Mouse (Mus musculus) midbrain, embryonic 15.5 days (tissue): Measurements from ENCODE around the gene Ajap1. TPM values are rescaled to one million over a fixed set of nuclear protein-coding genes. Genes with fewer than 3 reads are reported as not detected.

Experiments used
- ATAC-seq: fragments of 200-750 bp; cut with Nextera tagmentation; replicated peaks from 2 replicates; pipeline ENCODE4 v1.8.0; 2017; ENCODE audit warnings: moderate TSS enrichment
- H3K27ac ChIP-seq: fragments of 300-500 bp; sonication (generic); 2 replicates; pipeline ENCODE4 v1.5.1; 2015; ENCODE audit warnings: mild to moderate bottlenecking, inconsistent platforms
- H3K27me3 ChIP-seq: fragments of 300-500 bp; sonication (generic); replicated peaks from 2 replicates; pipeline ENCODE4 v1.6.1; 2015; ENCODE audit warnings: inconsistent platforms
- H3K36me3 ChIP-seq: fragments of 300-500 bp; sonication (generic); replicated peaks from 2 replicates; pipeline ENCODE4 v1.6.1; 2015; ENCODE audit warnings: inconsistent platforms
- H3K4me1 ChIP-seq: fragments of 300-500 bp; sonication (generic); 2 replicates; pipeline ENCODE4 v1.6.1; 2015; ENCODE audit warnings: inconsistent platforms
- H3K4me2 ChIP-seq: fragments of 300-500 bp; sonication (generic); 2 replicates; pipeline ENCODE4 v1.6.1; 2015; ENCODE audit warnings: inconsistent platforms, mild to moderate bottlenecking, moderate library complexity
- H3K4me3 ChIP-seq: fragments of 300-500 bp; sonication (generic); 2 replicates; pipeline ENCODE4 v1.5.1; 2015; ENCODE audit warnings: mild to moderate bottlenecking, inconsistent platforms
- H3K9ac ChIP-seq: fragments of 300-500 bp; sonication (generic); 2 replicates; pipeline ENCODE4 v1.6.1; 2015; ENCODE audit warnings: mild to moderate bottlenecking, inconsistent platforms
- H3K9me3 ChIP-seq: fragments of 300-500 bp; sonication (generic); 2 replicates; pipeline ENCODE4 v1.6.1; 2016; ENCODE audit warnings: inconsistent platforms
- WGBS: fragments of 180-500 bp; shearing (Covaris S2); methylation state at CpG from one replicate; pipeline ENCODE4 v1.1.7; 2015; ENCODE audit warnings: mixed read lengths; 5-methylcytosine and 5-hydroxymethylcytosine counted together
- polyA plus RNA-seq: library from polyadenylated mRNA; unstranded; fragments of >200 nt; fragmentation: Nextera tagmentation; extraction: Ambion mirVana; gene quantifications from 2 replicates; pipeline ENCODE4 v1.2.1, GENCODE M21; 2015

The Ajap1 gene
- polyA plus RNA-seq, 1 experiment from 2014 or later, result 13.2 TPM

GRCm38 (mm10) chr4:153481361-153482234 is 1.0 kb downstream of the Ajap1 start:
- H3K27ac ChIP-seq, result peak overlapping the region; percentile 79
- peak overlapping the region; percentile 93 for H3K4me2 ChIP-seq
- H3K27me3 ChIP-seq, result no peaks in the 10 kb centered on the region
- peaks cover 73% of the 10 kb centered on the region for H3K4me1 ChIP-seq
- H3K9me3 ChIP-seq, result no peaks in the 10 kb centered on the region
- H3K4me3 ChIP-seq, result peak overlapping the region; percentile 78
- WGBS, result under 1% methylated on average over 70 of the region's 71 CpGs
- no peak for ATAC-seq
- peak overlapping the region; percentile 80 for H3K9ac ChIP-seq
- no peaks in the 10 kb centered on the region for H3K36me3 ChIP-seq

- Histone ChIP-seq H3K27me3 (no peaks in the 10 kb centered on the region), H3K36me3 (no peaks in the 10 kb centered on the region), H3K9ac (peak overlapping the region; percentile 80), H3K9me3 (no peaks in the 10 kb centered on the region), H3K27ac (peak overlapping the region; percentile 51), H3K4me3 (peak overlapping the region; percentile 78), H3K4me2 (peak overlapping the region; percentile 93), H3K4me1 (peaks cover 73% of the 10 kb centered on the region)
- ATAC-seq, result peak; percentile 38; the same call in 1 of the 2 replicates
- 2% methylated on average over 19 of the region's 19 CpGs for WGBS
These were observed 1.9 kb downstream of the Ajap1 start for GRCm38 (mm10) chr4:153480551-153481262.

GRCm38 (mm10) chr4:153479144-153479543 is 3.5 kb downstream of the Ajap1 start:
- no peak for ATAC-seq
- Histone ChIP-seq H3K27ac (peak overlapping the region; percentile 57), H3K9ac (peak overlapping the region; percentile 34), H3K4me3 (peak overlapping the region; percentile 78), H3K27me3 (no peaks in the 10 kb centered on the region), H3K4me2 (peak overlapping the region; percentile 93), H3K9me3 (no peaks in the 10 kb centered on the region), H3K4me1 (peaks cover 71% of the 10 kb centered on the region), H3K36me3 (no peaks in the 10 kb centered on the region)
- 5% methylated on average over 8 of the region's 8 CpGs for WGBS

GRCm38 (mm10) chr4:153473480-153474252 is 8.9 kb downstream of the Ajap1 start:
- 80% methylated on average over 4 of the region's 4 CpGs for WGBS
- ATAC-seq, result no peak

GRCm38 (mm10) chr4:153469712-153470111 is 12.9 kb downstream of the Ajap1 start:
- H3K9ac ChIP-seq, result no peak overlapping the region
- peaks cover 8% of the 10 kb centered on the region; the same call in 1 of the 2 replicates for H3K36me3 ChIP-seq
- no peaks in the 10 kb centered on the region for H3K27me3 ChIP-seq
- whole genome bisulfite sequencing, result 92% methylated on average over 15 of the region's 15 CpGs
- no peak overlapping the region for H3K4me3 ChIP-seq
- H3K4me1 ChIP-seq, result no peaks in the 10 kb centered on the region
- no peak for ATAC-seq
- no peaks in the 10 kb centered on the region for H3K9me3 ChIP-seq
- no peak overlapping the region for H3K4me2 ChIP-seq
- H3K27ac ChIP-seq, result no peak overlapping the region

More at GRCm38 (mm10) chr4:153473480-153474252, 8.9 kb downstream of the Ajap1 start:
- H3K27ac ChIP-seq, result no peak overlapping the region
- H3K4me3 ChIP-seq, result no peak overlapping the region
- no peak overlapping the region for H3K9ac ChIP-seq
- H3K36me3 ChIP-seq, result peaks cover 8% of the 10 kb centered on the region; the same call in 1 of the 2 replicates
- no peaks in the 10 kb centered on the region for H3K9me3 ChIP-seq
- H3K4me1 ChIP-seq, result peaks cover 28% of the 10 kb centered on the region
- no peaks in the 10 kb centered on the region for H3K27me3 ChIP-seq
- no peak overlapping the region for H3K4me2 ChIP-seq

GRCm38 (mm10) chr4:153459934-153460333 is 22.7 kb downstream of the Ajap1 start:
- no peak overlapping the region for H3K9ac ChIP-seq
- WGBS, result 91% methylated on average over 15 of the region's 15 CpGs
- H3K27ac ChIP-seq, result no peak overlapping the region
- no peaks in the 10 kb centered on the region for H3K36me3 ChIP-seq
- H3K9me3 ChIP-seq, result no peaks in the 10 kb centered on the region
- no peak for ATAC-seq
- no peak overlapping the region for H3K4me2 ChIP-seq
- no peak overlapping the region for H3K4me3 ChIP-seq
- H3K4me1 ChIP-seq, result no peaks in the 10 kb centered on the region
- H3K27me3 ChIP-seq, result no peaks in the 10 kb centered on the region

- ATAC-seq, result no peak
- H3K36me3 ChIP-seq, result no peaks in the 10 kb centered on the region
- no peak overlapping the region for H3K9ac ChIP-seq
- no peak overlapping the region for H3K4me2 ChIP-seq
- no peak overlapping the region for H3K27ac ChIP-seq
- no peaks in the 10 kb centered on the region for H3K4me1 ChIP-seq
- H3K9me3 ChIP-seq, result no peaks in the 10 kb centered on the region
- no peak overlapping the region for H3K4me3 ChIP-seq
- no peaks in the 10 kb centered on the region for H3K27me3 ChIP-seq
- WGBS, result 92% methylated on average over 9 of the region's 9 CpGs
These were observed 23.1 kb downstream of the Ajap1 start for GRCm38 (mm10) chr4:153459503-153459902.

GRCm38 (mm10) chr4:153458821-153459220 is 23.8 kb downstream of the Ajap1 start:
- H3K9ac ChIP-seq, result no peak overlapping the region
- no peak overlapping the region for H3K4me3 ChIP-seq
- no peaks in the 10 kb centered on the region for H3K4me1 ChIP-seq
- 87% methylated on average over 15 of the region's 15 CpGs for WGBS
- H3K36me3 ChIP-seq, result no peaks in the 10 kb centered on the region
- H3K9me3 ChIP-seq, result no peaks in the 10 kb centered on the region
- no peak for ATAC-seq
- no peak overlapping the region for H3K4me2 ChIP-seq
- no peak overlapping the region for H3K27ac ChIP-seq
- H3K27me3 ChIP-seq, result no peaks in the 10 kb centered on the region

GRCm38 (mm10) chr4:153453496-153453895 is 29.1 kb downstream of the Ajap1 start:
- no peak for ATAC-seq
- Histone ChIP-seq H3K36me3 (no peaks in the 10 kb centered on the region), H3K9ac (no peak overlapping the region), H3K4me3 (no peak overlapping the region), H3K9me3 (no peaks in the 10 kb centered on the region), H3K4me2 (no peak overlapping the region), H3K27ac (no peak overlapping the region), H3K27me3 (no peaks in the 10 kb centered on the region), H3K4me1 (no peaks in the 10 kb centered on the region)
- WGBS, result 95% methylated on average over 7 of the region's 7 CpGs

- no peak for ATAC-seq
- Histone ChIP-seq H3K36me3 (no peaks in the 10 kb centered on the region), H3K4me3 (no peak overlapping the region), H3K4me2 (no peak overlapping the region), H3K27me3 (no peaks in the 10 kb centered on the region), H3K9me3 (no peaks in the 10 kb centered on the region), H3K9ac (no peak overlapping the region), H3K27ac (no peak overlapping the region), H3K4me1 (no peaks in the 10 kb centered on the region)
- 78% methylated on average over 8 of the region's 8 CpGs for WGBS
These were observed 31.1 kb downstream of the Ajap1 start for GRCm38 (mm10) chr4:153451516-153451915.

- Histone ChIP-seq H3K9me3 (no peaks in the 10 kb centered on the region), H3K27ac (no peak overlapping the region), H3K4me2 (no peak overlapping the region), H3K4me3 (no peak overlapping the region), H3K27me3 (0 out of 2 replicates have a peak, but pooled peaks cover 2% of the 10 kb centered on the region), H3K36me3 (no peaks in the 10 kb centered on the region), H3K9ac (no peak overlapping the region), H3K4me1 (peaks cover 20% of the 10 kb centered on the region)
- no peak for ATAC-seq
- 79% methylated on average over 10 of the region's 10 CpGs for WGBS
These were observed 40.1 kb downstream of the Ajap1 start for GRCm38 (mm10) chr4:153442522-153442921.

- peaks cover 47% of the 10 kb centered on the region for H3K4me1 ChIP-seq
- H3K27ac ChIP-seq, result 0 out of 2 replicates have a peak overlapping the region, but pooled peaks have one; percentile 39
- no peak overlapping the region for H3K4me2 ChIP-seq
- 0 out of 2 replicates have a peak, but pooled peaks cover 2% of the 10 kb centered on the region for H3K27me3 ChIP-seq
- no peaks in the 10 kb centered on the region for H3K36me3 ChIP-seq
- ATAC-seq, result no peak
- H3K9me3 ChIP-seq, result no peaks in the 10 kb centered on the region
- no peak overlapping the region for H3K4me3 ChIP-seq
- 73% methylated on average over 11 of the region's 11 CpGs for WGBS
- H3K9ac ChIP-seq, result no peak overlapping the region
These were observed 42.7 kb downstream of the Ajap1 start for GRCm38 (mm10) chr4:153439868-153440267.
